Mouse (Mus musculus) bone marrow macrophage, adult 2 months (primary cell): ENCODE results near the gene Pgm2. TPM values are rescaled to one million over a fixed set of nuclear protein-coding genes. Genes with fewer than 3 reads are reported as not detected.

Experiments used
- H3K27ac ChIP-seq: 2 replicates; pipeline ENCODE4 v1.5.1; 2012; ENCODE audit warnings: low read depth, low read length; ENCODE audit not compliant: insufficient read depth
- H3K4me1 ChIP-seq: 2 replicates; pipeline ENCODE4 v1.6.1; 2012; ENCODE audit warnings: low read length; ENCODE audit not compliant: control insufficient read depth, insufficient read depth
- H3K4me3 ChIP-seq: 2 replicates; pipeline ENCODE4 v1.5.1; 2012; ENCODE audit warnings: mild to moderate bottlenecking, low read length, moderate library complexity; ENCODE audit not compliant: insufficient read depth
- CTCF ChIP-seq: IDR thresholded peaks from 2 replicates; pipeline ENCODE4 v1.5.1; 2012; ENCODE audit warnings: low read depth, mild to moderate bottlenecking, low read length, moderate library complexity
- POLR2A ChIP-seq: IDR thresholded peaks from 2 replicates; pipeline ENCODE4 v1.6.1; 2012; ENCODE audit warnings: mild to moderate bottlenecking, low read depth, low read length, borderline replicate concordance
- polyA plus RNA-seq: library from polyadenylated mRNA; stranded (reverse); fragments of >200 nt; gene quantifications from 2 replicates; pipeline ENCODE4 v1.2.4, GENCODE M21; 2012; ENCODE audit not compliant: missing spikeins, insufficient read depth, insufficient read length

The Pgm2 gene
- 31.5 and 36.0 TPM in 2 replicates for polyA plus RNA-seq

DNA sequence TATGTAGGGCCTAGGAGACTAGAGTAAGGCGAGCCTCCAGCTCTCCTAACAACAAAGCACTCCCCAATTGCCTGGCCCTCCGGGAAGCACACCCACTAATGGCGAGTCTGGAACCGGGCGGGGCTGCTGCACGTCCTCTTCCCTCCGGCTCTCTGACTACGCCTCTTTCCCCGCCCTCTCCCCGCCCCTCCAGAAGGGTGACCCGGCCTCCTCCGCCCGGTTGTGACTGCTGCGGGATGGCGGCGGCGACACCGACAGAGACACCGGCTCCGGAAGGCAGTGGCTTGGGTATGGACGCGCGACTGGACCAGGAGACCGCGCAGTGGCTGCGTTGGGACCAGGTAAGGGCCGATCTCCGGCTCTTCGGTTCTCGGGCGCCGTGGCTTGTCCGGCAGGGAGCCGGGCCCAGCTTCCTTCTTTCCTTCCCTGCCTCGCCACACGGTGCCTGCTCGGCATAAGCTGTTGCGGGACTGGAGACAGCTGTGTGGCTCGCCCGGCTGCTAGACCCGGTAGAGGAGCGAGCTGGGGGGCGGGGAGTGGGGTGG, at the start of gene Pgm2:
Pgm2 (plus strand) TSS at position 203 of the 545 bp plus-strand sequence.
- TF ChIP-seq CTCF (no peak), POLR2A (no peak)
- Histone ChIP-seq H3K4me1 (peaks cover 14% of the 10 kb centered on the region; the same call in 1 of the 2 replicates), H3K4me3 (peak within 1 kb of the TSS; percentile 94), H3K27ac (peak within 1 kb of the TSS; percentile 38; the same call in 1 of the 2 replicates)

DNA sequence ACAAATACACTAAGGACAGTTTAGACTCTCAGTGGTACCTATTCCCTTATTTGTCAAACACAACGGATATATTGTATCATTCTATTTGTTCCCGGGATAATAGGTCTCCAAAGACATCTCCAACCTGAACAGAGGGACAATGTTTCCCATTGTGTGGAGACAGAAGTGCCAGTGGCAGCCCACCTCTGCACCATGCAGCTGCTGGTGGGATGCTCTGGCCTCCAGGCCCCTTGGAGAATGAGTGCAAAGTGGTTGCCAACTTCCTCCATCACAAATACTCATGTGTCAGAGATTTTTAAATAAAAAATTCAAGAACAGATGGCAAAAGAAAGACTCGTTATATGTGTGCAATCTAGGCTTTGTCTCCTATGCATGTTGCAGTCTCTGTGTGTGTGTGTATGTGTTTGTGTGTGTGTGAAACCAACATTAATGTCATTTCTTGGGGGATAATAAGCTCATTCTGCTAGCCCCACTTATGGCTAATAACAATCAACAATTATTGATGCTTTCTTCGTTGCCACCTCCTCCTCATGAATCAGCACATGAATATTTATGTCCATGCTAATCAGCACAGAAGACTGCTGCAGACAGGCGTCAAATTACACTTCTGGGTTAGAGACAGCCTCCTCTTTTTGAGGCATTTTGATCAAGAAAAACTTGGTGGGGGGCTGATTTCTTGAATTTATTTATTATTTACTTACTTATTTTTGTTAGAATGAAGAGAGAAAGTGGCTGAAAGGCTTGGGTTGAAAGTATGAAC, 48.9 kb upstream of the Pgm2 start:
- no peak overlapping the region for H3K4me3 ChIP-seq
- peaks cover 19% of the 10 kb centered on the region for H3K4me1 ChIP-seq
- H3K27ac ChIP-seq: no peak overlapping the region
- TF ChIP-seq POLR2A: no peak
- TF ChIP-seq CTCF: no peak

DNA sequence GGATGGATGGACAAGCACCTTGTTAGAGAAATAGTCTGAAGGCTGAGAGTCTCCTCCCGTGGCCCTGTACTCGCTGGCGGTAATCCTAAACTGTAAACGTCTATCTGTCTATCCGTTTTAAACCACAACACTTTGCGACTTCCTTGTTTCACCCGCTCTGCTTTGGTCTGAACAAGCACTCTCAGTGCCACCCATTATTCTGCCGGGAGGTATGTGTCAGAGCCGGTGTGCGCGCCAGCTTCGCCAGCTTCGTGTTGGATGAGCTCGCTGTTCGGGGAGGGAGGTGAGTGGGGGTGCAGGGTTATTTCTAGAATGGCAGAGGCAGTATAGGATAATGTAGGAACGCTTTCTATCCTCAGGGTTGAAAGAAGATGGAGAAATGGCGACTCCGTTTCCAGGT, 48.0 kb upstream of the Pgm2 start:
- Histone ChIP-seq H3K27ac (peak overlapping the region; percentile 63), H3K4me3 (peak overlapping the region; percentile 47), H3K4me1 (peaks cover 19% of the 10 kb centered on the region)
- TF ChIP-seq POLR2A (no peak), CTCF (no peak)

DNA sequence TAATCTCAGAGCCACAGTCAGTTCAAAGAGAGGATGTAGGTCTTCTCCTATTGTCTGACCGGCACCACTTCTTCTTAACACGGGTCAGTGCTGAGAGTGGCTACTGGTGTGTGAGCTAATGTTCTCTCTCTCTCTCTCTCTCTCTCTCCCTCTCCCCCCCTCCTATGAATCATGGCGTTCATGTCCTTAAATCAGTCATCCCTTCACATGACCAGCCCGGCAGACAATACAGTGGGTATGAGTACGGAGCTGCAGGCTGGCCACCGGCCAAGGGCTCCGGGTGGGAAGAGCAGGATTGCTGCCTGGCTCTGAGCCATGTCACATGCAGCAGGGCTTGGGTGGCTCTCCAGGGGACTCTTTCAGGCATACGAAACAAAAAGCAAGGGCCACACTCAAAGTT, 47.2 kb upstream of the Pgm2 start:
- Histone ChIP-seq H3K4me1 (peaks cover 18% of the 10 kb centered on the region), H3K4me3 (peak overlapping the region; percentile 47), H3K27ac (peak overlapping the region; percentile 63)
- TF ChIP-seq CTCF (no peak), POLR2A (no peak)

DNA sequence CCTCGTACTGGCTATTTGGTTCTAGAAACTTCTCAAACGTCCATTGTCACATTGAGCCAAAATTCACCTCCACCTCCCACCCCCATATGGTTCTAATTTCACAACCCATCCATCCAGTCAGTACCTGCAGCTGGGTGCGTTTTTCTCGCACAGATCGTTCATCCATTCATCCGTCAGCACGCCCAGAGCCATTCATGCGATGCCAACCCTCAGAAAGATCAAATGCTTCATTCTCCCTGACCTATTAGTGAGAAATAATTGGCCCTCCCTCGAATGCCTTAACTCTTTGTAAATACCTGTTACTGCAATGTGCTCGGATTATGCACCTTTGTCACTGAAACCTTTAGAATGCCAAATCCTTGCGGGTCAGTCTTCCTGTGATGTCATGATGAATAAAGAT, 45.8 kb upstream of the Pgm2 start:
- H3K4me1 ChIP-seq: peaks cover 9% of the 10 kb centered on the region
- H3K27ac ChIP-seq: no peak overlapping the region
- H3K4me3 ChIP-seq: no peak overlapping the region
- TF ChIP-seq POLR2A: no peak
- no peak for TF ChIP-seq CTCF

DNA sequence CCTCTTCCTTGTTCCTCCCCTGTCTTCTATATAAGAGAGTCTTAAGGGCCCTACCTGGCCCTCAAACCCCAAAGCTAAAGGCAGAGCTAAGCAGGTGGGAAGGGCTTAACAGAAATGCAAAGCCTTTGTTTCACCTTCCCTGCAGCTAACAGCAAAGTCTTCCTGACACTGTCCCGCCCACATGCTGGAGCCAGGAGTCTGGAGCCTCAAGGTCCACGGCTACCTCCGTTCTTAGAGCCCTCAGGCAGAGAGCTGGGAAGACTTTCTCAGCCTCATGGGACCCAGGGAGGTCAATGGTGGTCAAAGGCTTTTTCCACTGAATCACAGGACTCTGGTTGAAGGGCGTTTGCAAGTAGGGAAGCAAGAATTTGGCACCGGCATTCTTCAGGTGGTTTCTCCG, 44.8 kb upstream of the Pgm2 start:
- no peak for TF ChIP-seq CTCF
- no peak for TF ChIP-seq POLR2A
- H3K27ac ChIP-seq: no peak overlapping the region
- H3K4me3 ChIP-seq: no peak overlapping the region
- H3K4me1 ChIP-seq: peaks cover 9% of the 10 kb centered on the region

DNA sequence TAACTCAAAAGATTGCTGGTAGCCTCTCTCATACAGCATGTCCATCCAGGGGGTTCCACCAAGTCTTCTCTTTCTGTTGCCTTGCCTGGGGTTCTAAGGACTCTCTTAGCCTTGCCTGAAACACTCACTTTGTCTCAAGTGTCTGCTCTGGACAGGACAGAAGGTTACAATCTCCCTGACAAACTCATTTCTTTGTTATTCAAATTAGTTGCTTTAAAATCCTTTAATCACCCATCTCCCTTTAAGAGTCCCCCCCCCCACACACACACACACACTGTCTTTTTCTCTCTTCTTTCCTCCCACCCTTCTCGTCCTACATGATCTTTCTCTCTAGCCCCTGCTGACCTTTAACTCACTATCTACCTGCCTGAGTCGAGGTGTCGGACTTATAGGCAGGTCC, 44.1 kb upstream of the Pgm2 start:
- TF ChIP-seq CTCF (no peak), POLR2A (no peak)

DNA sequence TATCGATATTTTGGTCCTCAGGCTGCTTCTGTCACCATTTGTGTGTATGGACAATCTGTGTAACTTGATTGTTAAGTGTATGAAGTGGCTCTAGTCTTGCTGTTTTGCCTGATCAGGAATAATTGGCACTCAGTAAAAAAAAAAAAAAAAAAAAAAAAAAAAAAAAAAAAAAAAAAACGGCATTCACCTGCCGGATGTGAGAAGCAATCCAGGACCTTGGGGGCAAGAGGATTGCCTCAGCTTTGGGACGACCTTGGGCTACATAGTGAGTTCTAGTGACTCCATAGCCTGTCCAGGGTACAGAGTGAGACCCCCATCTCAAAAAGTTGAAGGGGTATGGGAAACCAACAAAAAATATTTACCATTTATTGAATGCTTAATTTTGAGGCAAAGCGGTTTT, 43.5 kb upstream of the Pgm2 start:
- Histone ChIP-seq H3K27ac (no peak overlapping the region), H3K4me1 (peaks cover 9% of the 10 kb centered on the region), H3K4me3 (no peak overlapping the region)
- TF ChIP-seq POLR2A (no peak), CTCF (no peak)

More for the DNA sequence above, 44.1 kb upstream of the Pgm2 start:
- Histone ChIP-seq H3K4me1 (peaks cover 9% of the 10 kb centered on the region), H3K27ac (no peak overlapping the region), H3K4me3 (no peak overlapping the region)

DNA sequence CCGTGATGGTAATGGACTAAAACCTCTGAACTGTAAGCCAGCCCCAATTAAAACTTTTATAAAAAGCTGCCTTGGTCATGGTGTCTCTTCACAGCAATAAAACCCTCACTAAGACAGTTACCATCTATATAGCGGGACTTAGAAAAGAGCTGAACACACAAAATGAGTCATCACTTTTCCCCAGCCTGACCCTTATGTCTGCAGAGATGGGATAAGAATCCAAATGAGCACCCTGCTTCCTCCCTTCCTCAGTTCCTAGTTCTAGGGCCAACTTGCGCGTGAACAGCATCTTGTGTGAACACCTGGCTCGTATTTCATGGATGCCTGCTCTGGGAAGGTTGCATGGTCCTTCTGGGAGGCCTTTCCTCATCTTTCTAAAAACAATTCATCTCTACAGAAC, 39.7 kb upstream of the Pgm2 start:
- Histone ChIP-seq H3K4me3 (no peak overlapping the region), H3K27ac (no peak overlapping the region), H3K4me1 (no peaks in the 10 kb centered on the region)
- TF ChIP-seq POLR2A (no peak), CTCF (no peak)

DNA sequence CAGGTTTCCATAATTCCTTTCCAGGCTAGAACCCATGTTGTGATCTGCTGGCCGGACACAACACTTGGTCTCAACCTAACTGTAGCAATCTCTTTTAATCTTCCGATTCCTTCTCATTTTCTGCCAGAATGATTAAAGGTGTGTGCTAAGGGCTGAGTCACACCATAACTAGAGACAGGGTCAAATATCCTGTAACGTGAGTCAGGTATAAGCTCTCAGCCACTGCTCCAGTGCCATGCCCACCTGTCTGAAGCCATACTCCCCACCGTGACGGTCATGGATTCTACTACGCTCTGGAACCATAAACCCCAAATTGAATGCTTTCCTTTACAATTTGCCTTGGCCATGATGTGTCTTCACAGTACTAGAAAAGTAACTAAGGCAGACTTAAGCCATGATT, 36.5 kb upstream of the Pgm2 start:
- no peak overlapping the region for H3K4me3 ChIP-seq
- TF ChIP-seq CTCF (no peak), POLR2A (no peak)
- H3K27ac ChIP-seq: no peak overlapping the region
- no peaks in the 10 kb centered on the region for H3K4me1 ChIP-seq

DNA sequence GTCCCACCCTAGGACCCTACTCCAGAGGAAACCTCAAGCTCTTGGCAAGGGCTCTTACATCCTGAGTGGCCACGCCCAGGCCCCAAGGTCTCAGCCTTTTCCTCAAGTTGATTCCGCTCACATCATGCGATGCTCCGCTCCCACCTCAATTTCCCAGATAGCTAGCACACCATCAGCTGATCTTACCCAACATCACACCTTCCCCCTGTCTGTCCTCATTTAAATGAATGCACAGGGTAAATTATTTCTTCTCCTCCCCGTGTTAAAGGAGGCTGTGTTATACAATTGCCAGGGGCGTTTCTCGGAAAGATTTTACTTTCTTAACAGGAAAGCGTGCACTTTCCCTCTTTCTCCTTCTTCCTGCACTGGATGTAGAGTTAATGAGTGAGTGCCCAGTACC, 31.9 kb upstream of the Pgm2 start:
- Histone ChIP-seq H3K4me1 (peaks cover 18% of the 10 kb centered on the region), H3K27ac (no peak overlapping the region), H3K4me3 (no peak overlapping the region)
- TF ChIP-seq POLR2A (no peak), CTCF (no peak)
